In the genomic region with DNA sequence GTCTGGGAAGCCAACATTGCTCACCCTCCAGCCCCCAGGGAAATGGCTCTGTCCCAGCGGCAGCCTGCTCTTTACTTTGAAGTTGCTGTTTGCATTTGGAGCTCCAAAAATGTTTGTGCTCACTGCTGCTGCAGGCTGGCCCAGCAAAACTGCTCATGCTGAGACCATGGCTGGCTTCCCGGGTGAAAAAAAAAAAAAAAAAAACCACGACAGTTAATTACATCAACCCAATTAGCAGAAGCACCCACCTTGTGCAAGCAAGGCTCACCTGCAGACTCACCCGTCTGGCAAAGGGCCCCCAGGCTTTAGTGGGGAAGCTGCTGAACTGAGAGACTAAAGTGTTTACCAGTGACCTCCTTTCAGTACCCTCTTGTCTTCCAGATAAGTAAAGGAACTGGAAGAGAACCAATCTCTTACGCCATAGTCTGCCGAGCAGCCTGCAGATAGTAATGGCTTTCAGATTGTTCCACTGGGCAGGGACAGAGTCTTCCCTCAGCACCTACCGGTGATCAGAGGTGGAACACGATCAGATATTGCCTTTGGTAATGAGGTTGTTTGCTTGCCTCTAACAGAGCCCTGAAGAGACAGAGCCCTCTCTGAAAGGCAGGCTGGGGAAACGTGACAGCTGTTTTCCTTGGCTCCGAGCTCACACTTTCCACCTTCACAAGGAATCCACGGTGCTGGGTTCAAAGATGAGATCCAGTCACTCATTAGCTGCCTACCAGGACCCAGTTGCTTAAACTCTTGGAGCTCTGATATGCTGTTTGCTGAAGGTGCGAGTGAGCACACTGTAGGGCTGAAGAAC, we compare ENCODE assay signal across 8 mouse cellular contexts.
A peak's percentile ranks its signal among the peaks of the same experiment; 100 is the strongest.
DNase-seq lines count a peak whose midpoint lies in the region; ATAC-seq and TF ChIP-seq lines count a peak whose summit lies in the region.

No protein-coding gene starts in this region.

- H3K79me2 ChIP-seq in liver, adult 2 months (ENCODE audit: control insufficient read depth, insufficient read depth, low read length): no peaks in the 10 kb centered on the region

- H3K36me3 ChIP-seq in forebrain, embryonic 13.5 days (ENCODE audit: poor library complexity, severe bottlenecking): no peaks in the 10 kb centered on the region
- H3K36me3 ChIP-seq in forebrain, embryonic 10.5 days (replicated peaks): no peaks in the 10 kb centered on the region
- no peaks in the 10 kb centered on the region for H3K36me3 ChIP-seq in liver, adult 2 months (ENCODE audit: control insufficient read depth, insufficient read depth, low read length)
- H3K36me3 ChIP-seq in liver, embryonic 12.5 days: no peaks in the 10 kb centered on the region
- no peaks in the 10 kb centered on the region for H3K36me3 ChIP-seq in liver, embryonic 11.5 days (ENCODE audit: control insufficient read depth, insufficient read depth, low read length)

- no peak for DNase-seq in forebrain, embryonic 10.5 days (ENCODE audit: extremely low spot score, low spot score)
- DNase-seq in liver, adult 2 months (ENCODE audit: extremely low read depth, low read depth, low spot score): peak; percentile 94
- DNase-seq in heart, adult 8-10 months (ENCODE audit: low spot score): peak; percentile 45
- DNase-seq in lung, postnatal 4 days: peak; percentile 54 to 76
- no peak for DNase-seq in liver, embryonic 11.5 days (ENCODE audit: low spot score)
- no peak for DNase-seq in layer of hippocampus, adult 11-12 months (ENCODE audit: low spot score)

- peak; percentile 58; the same call in 1 of the 2 replicates for ATAC-seq in forebrain, embryonic 13.5 days
- ATAC-seq in liver, embryonic 12.5 days: no peak
- ATAC-seq in liver, embryonic 11.5 days (replicated peaks; ENCODE audit: low FRiP score): no peak

- no peak overlapping the region for H3K9ac ChIP-seq in forebrain, embryonic 13.5 days
- H3K9ac ChIP-seq in liver, adult 2 months (ENCODE audit: low read depth, low read length): peak overlapping the region; percentile 29; the same call in 1 of the 2 replicates
- no peak overlapping the region for H3K9ac ChIP-seq in liver, embryonic 12.5 days
- H3K9ac ChIP-seq in liver, embryonic 11.5 days (ENCODE audit: low read depth, low read length): no peak overlapping the region

- H3K27ac ChIP-seq in forebrain, embryonic 13.5 days: 0 out of 2 replicates have a peak overlapping the region, but pooled peaks have one; percentile 27
- no peak overlapping the region for H3K27ac ChIP-seq in forebrain, embryonic 10.5 days
- H3K27ac ChIP-seq in liver, adult 2 months (replicated peaks; ENCODE audit: insufficient read depth, low read depth, low read length): peak overlapping the region; percentile 79
- H3K27ac ChIP-seq in liver, embryonic 12.5 days: no peak overlapping the region
- H3K27ac ChIP-seq in liver, embryonic 11.5 days (ENCODE audit: low read depth, low read length): no peak overlapping the region

- no peaks in the 10 kb centered on the region for H3K9me3 ChIP-seq in forebrain, embryonic 13.5 days (replicated peaks)
- no peaks in the 10 kb centered on the region for H3K9me3 ChIP-seq in forebrain, embryonic 10.5 days
- H3K9me3 ChIP-seq in liver, embryonic 12.5 days (replicated peaks): no peaks in the 10 kb centered on the region
- no peaks in the 10 kb centered on the region for H3K9me3 ChIP-seq in liver, embryonic 11.5 days (ENCODE audit: control insufficient read depth, low read length)

- H3K27me3 ChIP-seq in forebrain, embryonic 13.5 days: no peaks in the 10 kb centered on the region
- no peaks in the 10 kb centered on the region for H3K27me3 ChIP-seq in forebrain, embryonic 10.5 days (ENCODE audit: poor library complexity, severe bottlenecking)
- no peaks in the 10 kb centered on the region for H3K27me3 ChIP-seq in liver, adult 2 months (ENCODE audit: control insufficient read depth, insufficient read depth, low read length)
- H3K27me3 ChIP-seq in liver, embryonic 12.5 days (replicated peaks): no peaks in the 10 kb centered on the region
- H3K27me3 ChIP-seq in liver, embryonic 11.5 days (replicated peaks; ENCODE audit: control insufficient read depth, insufficient read depth, low read length): no peaks in the 10 kb centered on the region

- no peaks in the 10 kb centered on the region for H3K4me1 ChIP-seq in forebrain, embryonic 13.5 days
- H3K4me1 ChIP-seq in forebrain, embryonic 10.5 days: no peaks in the 10 kb centered on the region
- H3K4me1 ChIP-seq in liver, adult 2 months (ENCODE audit: control insufficient read depth, insufficient read depth, low read length): peaks cover 7% of the 10 kb centered on the region
- H3K4me1 ChIP-seq in liver, embryonic 12.5 days: no peaks in the 10 kb centered on the region
- no peaks in the 10 kb centered on the region for H3K4me1 ChIP-seq in liver, embryonic 11.5 days (replicated peaks; ENCODE audit: control insufficient read depth, insufficient read depth, low read length)

- H3K4me3 ChIP-seq in forebrain, embryonic 13.5 days: no peak overlapping the region
- H3K4me3 ChIP-seq in forebrain, embryonic 10.5 days: no peak overlapping the region
- peak overlapping the region; percentile 7; the same call in 1 of the 2 replicates for H3K4me3 ChIP-seq in liver, adult 2 months (ENCODE audit: insufficient read depth, low read depth, low read length)
- H3K4me3 ChIP-seq in liver, embryonic 12.5 days: no peak overlapping the region
- H3K4me3 ChIP-seq in liver, embryonic 11.5 days (ENCODE audit: low read depth, low read length): no peak overlapping the region

- WGBS in forebrain, embryonic 13.5 days: 62% methylated on average over 12 of the region's 12 CpGs
- 72% methylated on average over 12 of the region's 12 CpGs for WGBS in forebrain, embryonic 10.5 days
- WGBS in liver, adult 2 months: 14% methylated on average over 12 of the region's 12 CpGs
- 39% methylated on average over 12 of the region's 12 CpGs for WGBS in liver, embryonic 12.5 days (ENCODE audit: insufficient replicate concordance)
- 36% methylated on average over 12 of the region's 12 CpGs for WGBS in liver, embryonic 11.5 days

- TF ChIP-seq CTCF in liver, adult 2 months (IDR thresholded peaks at IDR 0.05; ENCODE audit: low read depth, low read length): peak; percentile 33; the same call in 1 of the 2 replicates

- no peak overlapping the region for H3K4me2 ChIP-seq in forebrain, embryonic 13.5 days
- H3K4me2 ChIP-seq in liver, embryonic 12.5 days: no peak overlapping the region
- no peak overlapping the region for H3K4me2 ChIP-seq in liver, embryonic 11.5 days

- TF ChIP-seq POLR2A in liver, adult 2 months (IDR thresholded peaks at IDR 0.05; ENCODE audit: extremely low read depth, insufficient read depth, low read length): no peak

Comparison
In these comparisons a context has a peak if more than half of its experiments do, and no peak if none do; other contexts are left out.
1. H3K27ac ChIP-seq: peak in forebrain, embryonic 13.5 days (single experiment) and liver, adult 2 months (single experiment); none in forebrain, embryonic 10.5 days (single experiment), liver, embryonic 12.5 days (single experiment) and liver, embryonic 11.5 days (single experiment).
2. DNase-seq: peak in liver, adult 2 months (single experiment), heart, adult 8-10 months (single experiment) and lung, postnatal 4 days (2 of 2); none in forebrain, embryonic 10.5 days (single experiment), liver, embryonic 11.5 days (single experiment) and layer of hippocampus, adult 11-12 months (single experiment).